Mouse (Mus musculus) limb, embryonic 12.5 days (tissue): ENCODE data around the gene Adarb1. TPM values are rescaled to one million over a fixed set of nuclear protein-coding genes. Genes with fewer than 3 reads are reported as not detected.

Experiments
- ATAC-seq: fragments of 200-750 bp; cut with Nextera tagmentation; 2 replicates; pipeline ENCODE4 v1.8.0; 2017; ENCODE audit warnings: low read depth, moderate TSS enrichment; ENCODE audit not compliant: insufficient number of reproducible peaks, insufficient read depth, low FRiP score, low TSS enrichment
- H3K27ac ChIP-seq: fragments of 300-500 bp; sonication (generic); 2 replicates; pipeline ENCODE4 v1.5.1; 2016; ENCODE audit warnings: mild to moderate bottlenecking, moderate library complexity
- H3K27me3 ChIP-seq: fragments of 300-500 bp; sonication (generic); 2 replicates; pipeline ENCODE4 v1.6.1; 2016; ENCODE audit warnings: mild to moderate bottlenecking, moderate library complexity
- H3K36me3 ChIP-seq: fragments of 300-500 bp; sonication (generic); 2 replicates; pipeline ENCODE4 v1.6.1; 2016; ENCODE audit warnings: mild to moderate bottlenecking, moderate library complexity
- H3K4me1 ChIP-seq: fragments of 300-500 bp; sonication (generic); replicated peaks from 2 replicates; pipeline ENCODE4 v1.6.1; 2016
- H3K4me2 ChIP-seq: fragments of 300-500 bp; sonication (generic); 2 replicates; pipeline ENCODE4 v1.6.1; 2016; ENCODE audit warnings: mild to moderate bottlenecking, moderate library complexity
- H3K4me3 ChIP-seq: fragments of 300-500 bp; sonication (generic); replicated peaks from 2 replicates; pipeline ENCODE4 v1.5.1; 2016; ENCODE audit warnings: mild to moderate bottlenecking
- H3K9ac ChIP-seq: fragments of 300-500 bp; sonication (generic); replicated peaks from 2 replicates; pipeline ENCODE4 v1.6.1; 2016; ENCODE audit warnings: mild to moderate bottlenecking, moderate library complexity
- H3K9me3 ChIP-seq: fragments of 300-500 bp; sonication (generic); 2 replicates; pipeline ENCODE4 v1.6.1; 2016; ENCODE audit warnings: mild to moderate bottlenecking, moderate library complexity
- WGBS: fragments of 180-500 bp; shearing (Covaris S2); methylation state at CpG from one replicate; pipeline ENCODE4 v1.1.7; 2016; 5-methylcytosine and 5-hydroxymethylcytosine counted together
- polyA plus RNA-seq: library from polyadenylated mRNA; unstranded; fragments of >200 nt; fragmentation: Nextera tagmentation; extraction: Ambion mirVana; gene quantifications from 2 replicates; pipeline ENCODE4 v1.2.1, GENCODE M21; 2016

The Adarb1 gene
- polyA plus RNA-seq, 1 experiment from 2014 or later = 6.4 TPM

- H3K9me3 ChIP-seq = no peaks in the 10 kb centered on the region
- H3K9ac ChIP-seq = no peak overlapping the region
- H3K4me3 ChIP-seq = no peak overlapping the region
- no peaks in the 10 kb centered on the region for H3K27me3 ChIP-seq
- H3K27ac ChIP-seq = peak overlapping the region; percentile 50; the same call in 1 of the 2 replicates
- no peaks in the 10 kb centered on the region for H3K36me3 ChIP-seq
- no peak overlapping the region for H3K4me2 ChIP-seq
- WGBS = 58% methylated on average over 2 of the region's 2 CpGs
- peaks cover 5% of the 10 kb centered on the region; the same call in 1 of the 2 replicates for H3K4me1 ChIP-seq
- no peak for ATAC-seq
Observed at GRCm38 (mm10) chr10:77381191-77381590, 36.9 kb downstream of the Adarb1 start.

GRCm38 (mm10) chr10:77380716-77381115, 37.4 kb downstream of the Adarb1 start:
- 73% methylated on average over 6 of the region's 6 CpGs for WGBS
- Histone ChIP-seq H3K4me2 (no peak overlapping the region), H3K27ac (peak overlapping the region; percentile 50; the same call in 1 of the 2 replicates), H3K9ac (no peak overlapping the region), H3K4me1 (peaks cover 5% of the 10 kb centered on the region; the same call in 1 of the 2 replicates), H3K27me3 (no peaks in the 10 kb centered on the region), H3K36me3 (no peaks in the 10 kb centered on the region), H3K4me3 (no peak overlapping the region), H3K9me3 (no peaks in the 10 kb centered on the region)
- no peak for ATAC-seq

GRCm38 (mm10) chr10:77379199-77379598, 38.9 kb downstream of the Adarb1 start:
- Histone ChIP-seq H3K27me3 (no peaks in the 10 kb centered on the region), H3K9ac (no peak overlapping the region), H3K4me3 (no peak overlapping the region), H3K27ac (no peak overlapping the region), H3K9me3 (no peaks in the 10 kb centered on the region), H3K36me3 (no peaks in the 10 kb centered on the region), H3K4me1 (peaks cover 5% of the 10 kb centered on the region; the same call in 1 of the 2 replicates), H3K4me2 (no peak overlapping the region)
- WGBS = 93% methylated on average over 4 of the region's 4 CpGs
- ATAC-seq = no peak

GRCm38 (mm10) chr10:77376056-77376455, 42.0 kb downstream of the Adarb1 start:
- 85% methylated on average over 1 of the region's 1 CpGs for WGBS
- no peaks in the 10 kb centered on the region for H3K9me3 ChIP-seq
- no peak for ATAC-seq
- peaks cover 14% of the 10 kb centered on the region; the same call in 1 of the 2 replicates for H3K4me1 ChIP-seq
- no peak overlapping the region for H3K27ac ChIP-seq
- H3K36me3 ChIP-seq = no peaks in the 10 kb centered on the region
- H3K4me2 ChIP-seq = no peak overlapping the region
- no peaks in the 10 kb centered on the region for H3K27me3 ChIP-seq
- no peak overlapping the region for H3K9ac ChIP-seq
- no peak overlapping the region for H3K4me3 ChIP-seq

GRCm38 (mm10) chr10:77374948-77375347, 43.1 kb downstream of the Adarb1 start:
- Histone ChIP-seq H3K27me3 (no peaks in the 10 kb centered on the region), H3K9ac (no peak overlapping the region), H3K27ac (no peak overlapping the region), H3K36me3 (no peaks in the 10 kb centered on the region), H3K4me2 (no peak overlapping the region), H3K4me3 (no peak overlapping the region), H3K9me3 (no peaks in the 10 kb centered on the region), H3K4me1 (peaks cover 10% of the 10 kb centered on the region; the same call in 1 of the 2 replicates)
- no peak for ATAC-seq
- 100% methylated on average over 1 of the region's 1 CpGs for WGBS

- Histone ChIP-seq H3K4me2 (no peak overlapping the region), H3K4me1 (peaks cover 14% of the 10 kb centered on the region; the same call in 1 of the 2 replicates), H3K4me3 (no peak overlapping the region), H3K27me3 (no peaks in the 10 kb centered on the region), H3K36me3 (no peaks in the 10 kb centered on the region), H3K9me3 (no peaks in the 10 kb centered on the region), H3K27ac (no peak overlapping the region), H3K9ac (no peak overlapping the region)
- WGBS = 80% methylated on average over 5 of the region's 5 CpGs
- ATAC-seq = no peak
Observed at GRCm38 (mm10) chr10:77374407-77374806, 43.7 kb downstream of the Adarb1 start.

GRCm38 (mm10) chr10:77370129-77370528, 47.9 kb downstream of the Adarb1 start:
- ATAC-seq = no peak
- 87% methylated on average over 5 of the region's 5 CpGs for WGBS
- H3K9me3 ChIP-seq = no peaks in the 10 kb centered on the region
- H3K4me2 ChIP-seq = no peak overlapping the region
- peaks cover 36% of the 10 kb centered on the region for H3K4me1 ChIP-seq
- no peak overlapping the region for H3K9ac ChIP-seq
- H3K27me3 ChIP-seq = no peaks in the 10 kb centered on the region
- no peak overlapping the region for H3K27ac ChIP-seq
- no peak overlapping the region for H3K4me3 ChIP-seq
- H3K36me3 ChIP-seq = no peaks in the 10 kb centered on the region

- H3K27ac ChIP-seq = no peak overlapping the region
- ATAC-seq = no peak
- H3K4me1 ChIP-seq = peaks cover 36% of the 10 kb centered on the region
- H3K27me3 ChIP-seq = no peaks in the 10 kb centered on the region
- H3K36me3 ChIP-seq = no peaks in the 10 kb centered on the region
- 61% methylated on average over 6 of the region's 6 CpGs for WGBS
- H3K4me2 ChIP-seq = no peak overlapping the region
- H3K4me3 ChIP-seq = no peak overlapping the region
- no peaks in the 10 kb centered on the region for H3K9me3 ChIP-seq
- H3K9ac ChIP-seq = no peak overlapping the region
Observed at GRCm38 (mm10) chr10:77367973-77368372, 50.1 kb downstream of the Adarb1 start.

- no peak for ATAC-seq
- H3K9me3 ChIP-seq = no peaks in the 10 kb centered on the region
- WGBS = 77% methylated on average over 4 of the region's 4 CpGs
- no peaks in the 10 kb centered on the region for H3K27me3 ChIP-seq
- H3K4me3 ChIP-seq = no peak overlapping the region
- no peaks in the 10 kb centered on the region for H3K36me3 ChIP-seq
- peaks cover 29% of the 10 kb centered on the region for H3K4me1 ChIP-seq
- no peak overlapping the region for H3K4me2 ChIP-seq
- H3K9ac ChIP-seq = no peak overlapping the region
- no peak overlapping the region for H3K27ac ChIP-seq
Observed at GRCm38 (mm10) chr10:77366959-77367358, 51.1 kb downstream of the Adarb1 start.

GRCm38 (mm10) chr10:77365212-77365611, 52.9 kb downstream of the Adarb1 start:
- H3K9me3 ChIP-seq = no peaks in the 10 kb centered on the region
- H3K4me2 ChIP-seq = no peak overlapping the region
- no peak overlapping the region for H3K27ac ChIP-seq
- no peak overlapping the region for H3K4me3 ChIP-seq
- no peaks in the 10 kb centered on the region for H3K36me3 ChIP-seq
- ATAC-seq = no peak
- H3K4me1 ChIP-seq = peaks cover 26% of the 10 kb centered on the region
- no peaks in the 10 kb centered on the region for H3K27me3 ChIP-seq
- no peak overlapping the region for H3K9ac ChIP-seq
- 64% methylated on average over 2 of the region's 2 CpGs for WGBS

GRCm38 (mm10) chr10:77360486-77360885, 57.6 kb downstream of the Adarb1 start:
- H3K9ac ChIP-seq = no peak overlapping the region

GRCm38 (mm10) chr10:77357957-77358356, 60.1 kb downstream of the Adarb1 start:
- Histone ChIP-seq H3K36me3 (no peaks in the 10 kb centered on the region), H3K27ac (no peak overlapping the region), H3K4me1 (no peaks in the 10 kb centered on the region), H3K4me3 (no peak overlapping the region), H3K9ac (no peak overlapping the region), H3K4me2 (no peak overlapping the region), H3K9me3 (no peaks in the 10 kb centered on the region), H3K27me3 (no peaks in the 10 kb centered on the region)
- WGBS = 88% methylated on average over 6 of the region's 6 CpGs
- no peak for ATAC-seq

More at GRCm38 (mm10) chr10:77360486-77360885, 57.6 kb downstream of the Adarb1 start:
- Histone ChIP-seq H3K27ac (no peak overlapping the region), H3K9me3 (no peaks in the 10 kb centered on the region), H3K36me3 (no peaks in the 10 kb centered on the region), H3K4me3 (no peak overlapping the region), H3K4me1 (no peaks in the 10 kb centered on the region), H3K27me3 (no peaks in the 10 kb centered on the region), H3K4me2 (no peak overlapping the region)
- WGBS = 74% methylated on average over 2 of the region's 2 CpGs
- no peak for ATAC-seq
